Mouse (Mus musculus) CH12.LX (cell line): ENCODE data around the gene Fam171a2. TPM values are rescaled to one million over a fixed set of nuclear protein-coding genes. Genes with fewer than 3 reads are reported as not detected.

Source experiments
- DNase-seq: peaks from one replicate; pipeline ENCODE4 v3.0.0-alpha.2; 2013; ENCODE audit errors: extremely low read depth
- H3K27ac ChIP-seq: 2 replicates; pipeline ENCODE4 v1.5.1; 2012; ENCODE audit warnings: low read depth, mild to moderate bottlenecking, control low read depth, moderate library complexity; ENCODE audit not compliant: insufficient read depth
- H3K27me3 ChIP-seq: replicated peaks from 2 replicates; pipeline ENCODE3; 2012; ENCODE audit warnings: inconsistent platforms
- H3K36me3 ChIP-seq, 2 experiments: replicated peaks in 1 of 2; 2 replicates each; pipeline versions ENCODE3 to v1.6.1; 2012; ENCODE audit warnings: inconsistent platforms in 1 of 2, low read length in 1 of 2, mild to moderate bottlenecking in 1 of 2, mixed read lengths in 1 of 2, moderate library complexity in 1 of 2; ENCODE audit not compliant: control insufficient read depth in 1 of 2, insufficient read depth in 1 of 2
- H3K4me1 ChIP-seq, 2 experiments: 2 replicates each; pipeline ENCODE4 v1.6.1; 2012; ENCODE audit warnings: inconsistent platforms in 1 of 2, moderate library complexity in 1 of 2; ENCODE audit not compliant: insufficient read depth in 2 of 2, control insufficient read depth in 1 of 2
- H3K4me2 ChIP-seq: 2 replicates; pipeline ENCODE4 v1.6.1; 2012; ENCODE audit warnings: low read depth, mild to moderate bottlenecking, control low read depth; ENCODE audit not compliant: poor library complexity, insufficient read depth, severe bottlenecking
- H3K4me3 ChIP-seq, 3 experiments: fragments of 150-350 bp in 1 of 3; sonication (generic) in 1 of 3; replicated peaks in 1 of 3; 2 replicates each; pipeline versions ENCODE3 to v1.5.1; 2011 to 2012; ENCODE audit warnings: low read depth in 2 of 3, low read length in 2 of 3, mild to moderate bottlenecking in 2 of 3, moderate library complexity in 2 of 3, control low read depth in 1 of 3, improper control_type of control experiment in 1 of 3, inconsistent platforms in 1 of 3, mixed read lengths in 1 of 3; ENCODE audit not compliant: poor library complexity in 1 of 3
- H3K79me2 ChIP-seq: replicated peaks from 2 replicates; pipeline ENCODE4 v1.6.1; 2012; ENCODE audit warnings: mild to moderate bottlenecking, moderate library complexity; ENCODE audit not compliant: control insufficient read depth, poor library complexity, insufficient read depth, severe bottlenecking; ENCODE audit errors: extremely low read depth
- H3K9ac ChIP-seq: 2 replicates; pipeline ENCODE4 v1.6.1; 2012; ENCODE audit warnings: low read depth, mild to moderate bottlenecking, control low read depth, moderate library complexity; ENCODE audit not compliant: insufficient read depth
- H3K9me3 ChIP-seq: replicated peaks from 2 replicates; pipeline ENCODE3; 2012; ENCODE audit warnings: low read length, inconsistent platforms, mixed read lengths
- CHD1 ChIP-seq: IDR thresholded peaks from 2 replicates; pipeline ENCODE4 v1.6.1; 2012; ENCODE audit warnings: low read depth, low read length, improper control_type of control experiment, inconsistent platforms
- ETS1 ChIP-seq: conservative IDR thresholded peaks from 2 replicates; pipeline ENCODE4 v1.6.1; 2012; ENCODE audit warnings: low read depth, mild to moderate bottlenecking, inconsistent platforms, low read length, improper control_type of control experiment, moderate library complexity
- GABPA ChIP-seq: IDR thresholded peaks from 2 replicates; pipeline ENCODE4 v1.6.1; 2012; ENCODE audit warnings: low read depth, low read length, improper control_type of control experiment, inconsistent platforms; ENCODE audit not compliant: insufficient replicate concordance
- JUN ChIP-seq: IDR thresholded peaks from 2 replicates; pipeline ENCODE4 v1.6.1; 2011; ENCODE audit warnings: low read depth, mild to moderate bottlenecking, low read length, improper control_type of control experiment, moderate library complexity; ENCODE audit not compliant: insufficient read depth
- JUND ChIP-seq: conservative IDR thresholded peaks from 2 replicates; pipeline ENCODE4 v1.6.1; 2011; ENCODE audit warnings: low read depth, low read length, improper control_type of control experiment
- KAT2A ChIP-seq: IDR thresholded peaks from 2 replicates; pipeline ENCODE4 v1.6.1; 2012; ENCODE audit warnings: low read length, improper control_type of control experiment, inconsistent platforms; ENCODE audit not compliant: insufficient replicate concordance
- MAFK ChIP-seq: IDR thresholded peaks from 2 replicates; pipeline ENCODE4 v1.6.1; 2011; ENCODE audit warnings: low read length, improper control_type of control experiment; ENCODE audit not compliant: insufficient replicate concordance
- MAX ChIP-seq: IDR thresholded peaks from 2 replicates; pipeline ENCODE4 v1.6.1; 2011; ENCODE audit warnings: low read length, improper control_type of control experiment
- MEF2A ChIP-seq: IDR thresholded peaks from 2 replicates; pipeline ENCODE4 v1.6.1; 2014; ENCODE audit warnings: low read depth, mild to moderate bottlenecking, inconsistent platforms, low read length, improper control_type of control experiment, borderline replicate concordance
- NELFE ChIP-seq: IDR thresholded peaks from 2 replicates; pipeline ENCODE4 v1.6.1; 2011; ENCODE audit warnings: low read depth, low read length, improper control_type of control experiment
- PAX5 ChIP-seq: IDR thresholded peaks from 2 replicates; pipeline ENCODE4 v1.6.1; 2012; ENCODE audit warnings: low read length, inconsistent platforms, mixed read lengths
- POLR2A ChIP-seq: IDR thresholded peaks from 2 replicates; pipeline ENCODE4 v1.6.1; 2011; ENCODE audit warnings: low read depth, mild to moderate bottlenecking, improper control_type of control experiment, low read length
- RCOR1 ChIP-seq: conservative IDR thresholded peaks from 2 replicates; pipeline ENCODE4 v1.6.1; 2012; ENCODE audit warnings: low read depth, mild to moderate bottlenecking, inconsistent platforms, low read length, improper control_type of control experiment
- SMC3 ChIP-seq: IDR thresholded peaks from 2 replicates; pipeline ENCODE4 v1.6.1; 2011; ENCODE audit warnings: low read depth, low read length, improper control_type of control experiment
- TCF12 ChIP-seq: IDR thresholded peaks from 2 replicates; pipeline ENCODE4 v1.6.1; 2014; ENCODE audit warnings: low read depth, mild to moderate bottlenecking, inconsistent platforms, low read length, improper control_type of control experiment
- UBTF ChIP-seq: IDR thresholded peaks from 2 replicates; pipeline ENCODE4 v1.6.1; 2012; ENCODE audit warnings: low read depth, mild to moderate bottlenecking, inconsistent platforms, low read length, improper control_type of control experiment, moderate library complexity
- ZKSCAN1 ChIP-seq: IDR thresholded peaks from 2 replicates; pipeline ENCODE4 v1.6.1; 2012; ENCODE audit warnings: low read depth, inconsistent platforms, low read length, improper control_type of control experiment, borderline replicate concordance
- ZNF384 ChIP-seq: IDR thresholded peaks from 2 replicates; pipeline ENCODE4 v1.6.1; 2012; ENCODE audit warnings: low read depth, low read length, improper control_type of control experiment, inconsistent platforms
- dilution Hi-C: fragments of 300-500 bp; cut with MboI; formaldehyde crosslinking; loops from 2 replicates; pipeline ENCODE4 v1.14.3; 2020; ENCODE audit warnings: low sequenced_read_pairs; ENCODE audit not compliant: extremely low pct_unique_long_range_greater_than_20kb, extremely low pct_ligation_motif_present
- in situ Hi-C: fragments of 300-500 bp; cut with MboI; formaldehyde crosslinking; loops from 3 replicates; pipeline ENCODE4 v1.14.3; 2019; ENCODE audit warnings: low sequenced_read_pairs, low pct_ligation_motif_present, low pct_unique_long_range_greater_than_20kb, mixed read lengths
- polyA plus RNA-seq: library from polyadenylated mRNA; unstranded; fragments of >175 nt; gene quantifications from 2 replicates; pipeline ENCODE4 v1.2.1, GENCODE M21; 2012; ENCODE audit warnings: low read depth; ENCODE audit not compliant: insufficient read length
- total RNA-seq, 2 experiments: library from RNA; depleted of rRNA; stranded (reverse); fragments of 300-350 nt in 1 of 2; fragments of >200 nt in 1 of 2; gene quantifications; 2 replicates each; pipeline ENCODE4 v1.2.3; 2012 to 2014

Fam171a2 gene
- total and polyA plus RNA-seq, 3 experiments: not detected

DNA sequence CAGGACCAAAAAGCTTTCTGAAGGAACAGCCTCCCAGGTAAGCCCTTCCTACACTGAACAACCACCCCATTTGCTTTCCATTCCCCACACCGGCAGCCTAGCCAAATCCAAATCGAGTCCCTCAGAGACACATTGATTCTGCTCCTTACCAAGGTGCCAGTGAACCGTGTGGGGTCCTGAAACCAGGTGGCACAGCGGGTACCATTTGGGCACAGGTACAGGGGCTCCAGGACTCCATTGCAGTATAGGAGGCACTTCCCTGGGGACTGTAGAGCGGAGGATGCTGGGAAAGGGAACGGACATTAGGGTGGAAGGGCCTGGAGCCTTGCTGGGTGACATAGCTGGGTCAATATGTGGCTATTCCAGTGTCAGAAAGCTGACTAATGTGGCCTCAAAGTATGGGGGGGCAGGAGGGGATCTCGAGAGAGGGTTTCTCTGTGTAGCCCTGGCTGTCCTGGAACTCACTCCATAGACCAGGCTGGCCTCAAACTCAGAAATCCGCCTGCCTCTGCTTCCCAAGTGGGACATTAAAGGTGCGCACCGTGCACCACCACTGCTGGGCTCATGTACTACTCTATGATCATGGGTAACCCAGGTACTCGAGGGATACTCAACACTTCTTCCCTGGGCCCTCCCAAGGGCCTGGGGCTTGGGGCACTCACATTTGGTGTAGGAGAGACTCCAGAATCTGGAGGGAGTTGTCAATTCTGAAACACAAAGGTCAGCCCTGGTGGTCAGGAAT is 41.8 kb downstream of the Fam171a2 start:
- no peaks in the 10 kb centered on the region for H3K27me3 ChIP-seq
- in situ Hi-C loops: loop anchor here (5.0 kb wide), 1 partner anchor 83 kb away; no protein-coding TSS in a partner anchor
- no peaks in the 10 kb centered on the region for H3K9me3 ChIP-seq
- DNase-seq: no peak
- no peak overlapping the region for H3K27ac ChIP-seq
- dilution Hi-C loops: loop anchor here (25.0 kb wide), 1 partner anchor 93 kb away; the partner anchor contains the start of gene Ubtf
- no peak for TF ChIP-seq ZKSCAN1
- TF ChIP-seq ETS1: no peak
- TF ChIP-seq MAFK: no peak
- no peak for TF ChIP-seq GABPA
- no peak for TF ChIP-seq NELFE
- no peak for TF ChIP-seq TCF12
- H3K36me3 ChIP-seq: peaks cover 41 to 52% of the 10 kb centered on the region in 2 experiments
- peak overlapping the region in 2 of 3 experiments; percentile 63 to 87 for H3K4me3 ChIP-seq
- H3K79me2 ChIP-seq: peaks cover 12% of the 10 kb centered on the region
- peak overlapping the region; percentile 97 for H3K9ac ChIP-seq
- peaks cover 8 to 40% of the 10 kb centered on the region in 2 experiments for H3K4me1 ChIP-seq
- H3K4me2 ChIP-seq: peak overlapping the region; percentile 75

DNA sequence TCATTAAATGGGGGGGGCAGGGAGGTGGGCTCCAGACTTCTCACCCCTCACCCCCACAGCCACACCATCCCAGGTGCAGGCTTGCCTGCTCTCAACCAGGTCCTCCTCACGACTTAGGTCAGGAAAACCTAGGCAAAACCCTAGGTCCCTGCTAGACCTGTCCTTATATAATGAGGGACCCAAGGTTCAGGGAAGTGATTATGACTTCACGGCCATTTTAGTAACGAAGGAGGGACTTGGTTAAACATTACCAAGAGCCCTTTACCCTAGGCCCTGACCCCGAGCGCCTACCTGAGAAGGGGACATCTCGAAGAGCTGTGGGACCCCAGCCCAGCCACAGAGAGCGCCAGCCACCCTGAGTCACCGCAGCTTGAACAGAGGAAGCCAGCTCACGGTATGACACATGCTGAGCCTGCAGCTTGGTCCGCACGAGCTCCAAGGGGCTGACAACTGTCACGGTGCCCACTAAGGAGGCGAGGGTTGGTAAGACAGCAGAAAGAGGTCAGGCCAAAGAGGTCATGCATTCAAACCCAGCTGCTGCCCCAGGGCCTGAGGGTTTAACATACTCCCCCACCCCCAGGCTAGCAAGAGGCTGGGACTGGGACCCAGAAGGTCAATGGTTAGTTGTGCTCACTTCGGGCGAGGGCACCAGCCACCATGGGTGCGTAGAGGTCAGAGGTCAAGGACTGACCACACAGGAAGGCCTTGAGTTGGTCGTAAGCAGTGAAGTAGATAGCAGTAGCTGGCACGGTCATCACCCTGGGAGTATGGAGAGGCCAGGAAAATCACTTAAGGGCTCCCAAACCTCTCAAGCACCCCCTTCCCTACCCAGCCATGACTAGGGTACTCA is 43.1 kb downstream of the Fam171a2 start:
- dilution Hi-C loops (loop anchor here (25.0 kb wide), 1 partner anchor 92 kb away; the partner anchor contains the start of gene Ubtf), in situ Hi-C loops (loop anchor here (5.0 kb wide), 1 partner anchor 82 kb away; no protein-coding TSS in a partner anchor)
- Histone ChIP-seq H3K36me3 (peaks cover 43 to 60% of the 10 kb centered on the region in 2 experiments), H3K9ac (no peak overlapping the region), H3K4me1 (peaks cover 8 to 34% of the 10 kb centered on the region in 2 experiments), H3K9me3 (no peaks in the 10 kb centered on the region), H3K4me2 (no peak overlapping the region), H3K27ac (no peak overlapping the region), H3K27me3 (no peaks in the 10 kb centered on the region), H3K4me3 (no peak overlapping the region), H3K79me2 (peaks cover 12% of the 10 kb centered on the region)
- no peak for TF ChIP-seq MEF2A
- no peak for TF ChIP-seq KAT2A
- TF ChIP-seq JUND: no peak
- no peak for TF ChIP-seq ZNF384
- TF ChIP-seq MAX: no peak
- TF ChIP-seq UBTF: no peak
- no peak for TF ChIP-seq JUN
- TF ChIP-seq SMC3: no peak
- no peak for TF ChIP-seq MAFK
- TF ChIP-seq ETS1: no peak
- no peak for TF ChIP-seq RCOR1
- no peak for TF ChIP-seq POLR2A
- no peak for TF ChIP-seq CHD1
- TF ChIP-seq PAX5: no peak
- DNase-seq: no peak
